Mouse (Mus musculus): ENCODE data around the gene 4930467E23Rik. TPM values are rescaled to one million over a fixed set of nuclear protein-coding genes. Genes with fewer than 3 reads are reported as not detected.
"Not testable (repeated sequence)": the region's sequence is repeated elsewhere in the genome, so short reads cannot be mapped to it uniquely, and the experiment has no call there.

4930467E23Rik gene
- polyA plus RNA-seq, 1 experiment, result not detected

- not testable (repeated sequence) for H3K4me1 ChIP-seq (ENCODE audit: control insufficient read depth, insufficient read depth, low read length); H3K27ac ChIP-seq (ENCODE audit: insufficient read depth, low read depth, low read length); H3K4me3 ChIP-seq (ENCODE audit: insufficient read depth, low read depth, low read length)
- WGBS, result 96% methylated on average over 5 of the region's 5 CpGs
Measured at GRCm38 (mm10) chr8:19781328-19782114, 52.1 kb downstream of the 4930467E23Rik start.

- H3K27ac ChIP-seq (ENCODE audit: insufficient read depth, low read depth, low read length); H3K4me3 ChIP-seq (ENCODE audit: insufficient read depth, low read depth, low read length): not testable (repeated sequence)
- WGBS, result 86% methylated on average over 3 of the region's 3 CpGs
Measured at GRCm38 (mm10) chr8:19782736-19783135, 53.4 kb downstream of the 4930467E23Rik start.

DNA sequence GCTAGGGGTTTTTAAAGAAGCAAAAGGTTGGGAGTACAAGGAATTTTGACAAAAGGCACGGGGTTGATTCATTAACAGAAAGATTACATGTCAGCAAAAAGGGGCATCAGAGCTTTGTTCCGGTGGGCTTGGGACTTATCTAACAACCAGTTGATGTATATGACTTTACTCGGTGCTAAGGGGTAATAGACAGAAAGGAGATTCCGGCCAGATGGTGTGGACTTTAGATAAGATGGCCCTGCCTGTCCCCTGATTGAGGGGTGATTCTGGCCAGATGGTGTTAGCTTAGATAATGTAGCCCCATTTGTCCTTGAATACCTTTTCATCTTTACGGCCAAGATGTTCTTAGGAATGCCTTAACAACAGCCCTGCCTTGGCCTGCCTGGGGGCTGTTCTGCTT lies 54.5 kb downstream of the 4930467E23Rik start:
- H3K27ac ChIP-seq (ENCODE audit: insufficient read depth, low read depth, low read length); H3K4me3 ChIP-seq (ENCODE audit: insufficient read depth, low read depth, low read length); H3K4me1 ChIP-seq (ENCODE audit: control insufficient read depth, insufficient read depth, low read length): not testable (repeated sequence)
- WGBS, result 90% methylated on average over 1 of the region's 5 CpGs

More at GRCm38 (mm10) chr8:19782736-19783135, 53.4 kb downstream of the 4930467E23Rik start:
- H3K4me1 ChIP-seq (ENCODE audit: control insufficient read depth, insufficient read depth, low read length), result not testable (repeated sequence)

GRCm38 (mm10) chr8:19784554-19785364 lies 55.4 kb downstream of the 4930467E23Rik start:
- H3K27ac ChIP-seq (ENCODE audit: insufficient read depth, low read depth, low read length); H3K4me1 ChIP-seq (ENCODE audit: control insufficient read depth, insufficient read depth, low read length): not testable (repeated sequence)
- H3K4me3 ChIP-seq (ENCODE audit: insufficient read depth, low read depth, low read length), result peak overlapping the region; percentile 47
- 18% methylated on average over 71 of the region's 71 CpGs for WGBS
- TF ChIP-seq POLR2A (IDR thresholded peaks at IDR 0.05; ENCODE audit: insufficient read depth, low read depth, low read length), result peak; percentile 17; the same call in 1 of the 2 replicates

- H3K27ac ChIP-seq (ENCODE audit: insufficient read depth, low read depth, low read length); H3K4me3 ChIP-seq (ENCODE audit: insufficient read depth, low read depth, low read length); H3K4me1 ChIP-seq (ENCODE audit: control insufficient read depth, insufficient read depth, low read length): not testable (repeated sequence)
- 49% methylated on average over 7 of the region's 7 CpGs for WGBS
Measured at GRCm38 (mm10) chr8:19792696-19793095, 63.3 kb downstream of the 4930467E23Rik start.

Other genes with a start within 250 kb of the 4930467E23Rik start
- gene Defb7, start 234.5 kb upstream of the 4930467E23Rik start, polyA plus RNA-seq (2012; ENCODE audit: insufficient read depth, insufficient read length, low replicate concordance, missing spikeins), result not detected in 2 replicates
- not detected in 2 replicates for gene Gm31371, start 173.8 kb downstream of the 4930467E23Rik start, polyA plus RNA-seq (2012; ENCODE audit: insufficient read depth, insufficient read length, low replicate concordance, missing spikeins)

Measured in olfactory bulb, adult 2 months (tissue).